Mouse (Mus musculus) intestine, embryonic 15.5 days (tissue): ENCODE measurements around the gene Cd9. TPM values are rescaled to one million over a fixed set of nuclear protein-coding genes. Genes with fewer than 3 reads are reported as not detected.

Source experiments
- ATAC-seq: fragments of 200-750 bp; cut with Nextera tagmentation; 2 replicates; pipeline ENCODE4 v1.8.0; 2017; ENCODE audit warnings: moderate TSS enrichment, moderate library complexity
- H3K27ac ChIP-seq: fragments of 300-500 bp; sonication (generic); 2 replicates; pipeline ENCODE4 v1.5.1; 2015; ENCODE audit warnings: mild to moderate bottlenecking, inconsistent platforms
- H3K27me3 ChIP-seq: fragments of 300-500 bp; sonication (generic); replicated peaks from 2 replicates; pipeline ENCODE4 v1.6.1; 2015; ENCODE audit warnings: inconsistent platforms
- H3K36me3 ChIP-seq: fragments of 300-500 bp; sonication (generic); 2 replicates; pipeline ENCODE4 v1.6.1; 2015; ENCODE audit warnings: inconsistent platforms
- H3K4me1 ChIP-seq: fragments of 300-500 bp; sonication (generic); replicated peaks from 2 replicates; pipeline ENCODE4 v1.6.1; 2015; ENCODE audit warnings: inconsistent platforms
- H3K4me2 ChIP-seq: fragments of 300-500 bp; sonication (generic); replicated peaks from 2 replicates; pipeline ENCODE4 v1.6.1; 2015; ENCODE audit warnings: mild to moderate bottlenecking, inconsistent platforms
- H3K4me3 ChIP-seq: fragments of 300-500 bp; sonication (generic); replicated peaks from 2 replicates; pipeline ENCODE4 v1.5.1; 2015; ENCODE audit warnings: inconsistent platforms
- H3K9ac ChIP-seq: fragments of 300-500 bp; sonication (generic); 2 replicates; pipeline ENCODE4 v1.6.1; 2015; ENCODE audit warnings: inconsistent platforms
- H3K9me3 ChIP-seq: fragments of 300-500 bp; sonication (generic); 2 replicates; pipeline ENCODE4 v1.6.1; 2016; ENCODE audit warnings: inconsistent platforms
- WGBS: fragments of 180-500 bp; shearing (Covaris S2); methylation state at CpG from one replicate; pipeline ENCODE4 v1.1.7; 2015; 5-methylcytosine and 5-hydroxymethylcytosine counted together
- polyA plus RNA-seq: library from polyadenylated mRNA; unstranded; fragments of >200 nt; fragmentation: Nextera tagmentation; extraction: Ambion mirVana; gene quantifications from 2 replicates; pipeline ENCODE4 v1.2.1, GENCODE M21; 2015

The Cd9 gene
- polyA plus RNA-seq, 1 experiment from 2014 or later, result 171 TPM

DNA sequence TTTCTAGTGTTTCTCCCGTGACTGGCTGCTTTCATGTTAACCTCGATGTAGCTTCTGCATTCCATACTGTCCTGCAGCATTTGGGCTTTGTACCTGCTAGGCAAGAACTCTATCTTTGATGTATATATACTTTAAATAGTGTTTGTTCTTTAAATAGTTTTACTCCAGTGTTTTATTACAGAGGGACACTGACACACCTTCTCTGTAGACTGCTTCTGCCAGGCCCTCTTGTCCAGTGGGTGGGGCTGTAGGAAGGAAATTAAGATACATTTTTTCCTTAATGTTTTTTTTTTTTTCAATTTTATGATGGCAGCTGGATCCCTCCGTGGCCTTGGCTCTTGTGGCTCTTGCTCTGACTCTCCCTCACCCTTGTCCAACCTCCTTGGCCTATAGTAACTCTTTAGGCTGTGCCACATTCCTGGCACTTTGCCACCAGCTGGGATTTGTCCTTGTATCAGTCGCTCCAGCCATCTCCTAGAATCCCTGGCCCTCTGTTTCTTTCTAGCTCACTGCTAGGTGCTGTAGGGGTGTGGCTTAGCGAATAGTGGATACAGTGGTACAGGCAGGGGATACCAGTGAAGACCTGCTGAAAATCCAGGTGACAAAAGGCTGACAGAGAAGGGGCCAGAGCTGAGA is 27.1 kb upstream of the Cd9 start:
- ATAC-seq, result peak; percentile 86
- no peaks in the 10 kb centered on the region for H3K27me3 ChIP-seq
- H3K4me1 ChIP-seq, result peaks cover 11% of the 10 kb centered on the region
- H3K4me2 ChIP-seq, result no peak overlapping the region
- H3K4me3 ChIP-seq, result no peak overlapping the region
- no peak overlapping the region for H3K9ac ChIP-seq
- no peaks in the 10 kb centered on the region for H3K36me3 ChIP-seq
- WGBS, result 30% methylated on average over 5 of the region's 5 CpGs
- no peaks in the 10 kb centered on the region for H3K9me3 ChIP-seq
- 0 out of 2 replicates have a peak overlapping the region, but pooled peaks have one; percentile 54 for H3K27ac ChIP-seq

DNA sequence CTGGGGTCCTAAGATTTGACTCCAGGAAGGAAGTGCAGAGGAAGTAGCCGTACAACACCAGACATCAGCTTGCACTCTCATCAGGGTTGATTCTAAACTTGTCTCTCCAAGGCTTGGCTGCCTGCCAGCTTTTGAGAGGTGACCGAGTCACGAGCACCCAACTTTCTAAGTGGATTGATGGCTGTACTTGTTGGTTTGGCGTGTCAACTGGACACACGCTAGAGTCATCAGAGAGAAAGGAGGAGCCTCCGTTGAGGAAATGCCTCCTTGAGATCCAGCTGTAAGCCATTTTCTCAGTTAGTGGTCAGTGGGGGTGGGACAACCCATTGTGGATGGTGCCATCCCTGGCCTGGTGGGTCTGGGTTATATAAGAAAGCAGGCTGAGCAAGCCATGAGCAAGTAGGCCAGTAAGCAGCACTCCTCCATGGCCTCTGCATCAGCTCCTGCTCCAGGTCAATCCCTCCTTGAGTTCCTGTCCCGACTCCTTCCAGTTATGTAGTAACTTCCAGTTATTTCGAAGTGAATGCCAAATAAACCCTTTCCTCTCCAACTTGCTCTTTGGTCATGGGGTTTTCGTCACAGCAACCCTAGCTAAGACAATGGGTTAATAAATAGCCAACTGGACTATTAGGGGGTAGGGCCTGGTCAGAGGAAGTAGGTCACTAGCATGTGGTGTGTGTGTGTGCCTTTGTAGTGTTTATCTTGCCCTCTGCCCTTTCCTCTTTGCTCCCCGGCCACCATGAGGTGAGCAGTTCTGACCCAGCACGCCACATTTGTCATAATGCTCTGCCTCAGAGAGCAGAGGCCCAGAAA is 21.1 kb upstream of the Cd9 start:
- H3K9me3 ChIP-seq, result no peaks in the 10 kb centered on the region
- H3K36me3 ChIP-seq, result no peaks in the 10 kb centered on the region
- no peak overlapping the region for H3K4me2 ChIP-seq
- H3K9ac ChIP-seq, result no peak overlapping the region
- H3K4me3 ChIP-seq, result no peak overlapping the region
- H3K27me3 ChIP-seq, result no peaks in the 10 kb centered on the region
- 38% methylated on average over 11 of the region's 11 CpGs for WGBS
- peaks cover 24% of the 10 kb centered on the region for H3K4me1 ChIP-seq
- ATAC-seq, result peak; percentile 66
- H3K27ac ChIP-seq, result peak overlapping the region; percentile 56

DNA sequence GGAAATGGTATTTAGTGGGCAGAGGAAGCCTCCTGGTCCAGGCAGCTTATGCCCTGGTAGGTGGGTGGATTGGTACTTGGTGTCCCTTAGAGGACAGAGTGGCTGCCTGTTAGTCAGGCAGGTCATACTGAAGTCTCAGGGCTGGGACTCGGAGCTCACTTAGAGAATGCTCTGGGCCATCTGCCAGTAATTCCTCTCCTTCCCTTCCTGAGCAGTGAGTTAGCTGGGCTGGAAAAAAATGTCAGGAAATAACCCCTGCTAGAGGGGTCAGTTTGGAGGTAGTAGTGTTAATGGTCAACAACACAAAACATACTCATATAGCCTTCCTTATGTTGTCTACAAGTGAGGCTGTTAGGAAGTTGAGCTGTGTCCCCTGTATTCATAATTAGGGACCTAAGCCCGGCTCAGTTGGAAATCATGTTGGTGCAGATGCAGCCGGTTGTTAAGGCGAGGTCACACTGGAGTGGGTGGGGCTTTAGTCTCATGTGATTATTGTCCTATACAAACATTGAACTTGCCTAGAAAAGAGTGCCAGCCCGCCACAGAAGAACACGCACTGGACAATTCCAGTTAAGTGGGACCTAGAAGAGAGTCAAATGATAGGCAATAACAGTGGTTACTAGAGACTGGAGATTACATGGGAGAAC is 18.5 kb upstream of the Cd9 start:
- Histone ChIP-seq H3K4me3 (no peak overlapping the region), H3K9ac (no peak overlapping the region), H3K27ac (peak overlapping the region; percentile 70), H3K4me2 (no peak overlapping the region), H3K4me1 (peaks cover 24% of the 10 kb centered on the region), H3K36me3 (no peaks in the 10 kb centered on the region), H3K27me3 (no peaks in the 10 kb centered on the region), H3K9me3 (no peaks in the 10 kb centered on the region)
- peak; percentile 49 for ATAC-seq
- WGBS, result 34% methylated on average over 6 of the region's 6 CpGs

DNA sequence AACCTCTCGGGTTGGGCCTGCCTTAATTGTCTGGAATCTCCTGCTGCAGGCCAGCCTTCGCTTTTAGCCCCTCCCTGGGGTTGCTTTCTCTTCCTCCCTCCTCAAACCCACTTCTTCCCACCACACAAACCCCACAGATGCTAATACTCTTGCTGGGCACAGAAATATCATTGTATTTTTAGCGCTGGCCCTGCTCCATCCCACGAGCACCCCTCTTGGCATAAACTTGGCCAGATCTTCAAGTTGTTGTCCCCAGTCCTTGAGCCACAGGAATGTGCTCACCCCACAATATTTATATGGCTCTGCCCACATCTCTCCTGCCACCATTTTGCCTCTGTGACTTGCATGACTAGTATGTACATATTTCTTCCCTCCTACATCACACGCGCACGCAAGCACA is 16.6 kb upstream of the Cd9 start:
- Histone ChIP-seq H3K27me3 (no peaks in the 10 kb centered on the region), H3K27ac (no peak overlapping the region), H3K9me3 (no peaks in the 10 kb centered on the region), H3K36me3 (no peaks in the 10 kb centered on the region), H3K9ac (no peak overlapping the region), H3K4me2 (no peak overlapping the region), H3K4me3 (no peak overlapping the region), H3K4me1 (peaks cover 24% of the 10 kb centered on the region)
- no peak for ATAC-seq
- 79% methylated on average over 7 of the region's 7 CpGs for WGBS

DNA sequence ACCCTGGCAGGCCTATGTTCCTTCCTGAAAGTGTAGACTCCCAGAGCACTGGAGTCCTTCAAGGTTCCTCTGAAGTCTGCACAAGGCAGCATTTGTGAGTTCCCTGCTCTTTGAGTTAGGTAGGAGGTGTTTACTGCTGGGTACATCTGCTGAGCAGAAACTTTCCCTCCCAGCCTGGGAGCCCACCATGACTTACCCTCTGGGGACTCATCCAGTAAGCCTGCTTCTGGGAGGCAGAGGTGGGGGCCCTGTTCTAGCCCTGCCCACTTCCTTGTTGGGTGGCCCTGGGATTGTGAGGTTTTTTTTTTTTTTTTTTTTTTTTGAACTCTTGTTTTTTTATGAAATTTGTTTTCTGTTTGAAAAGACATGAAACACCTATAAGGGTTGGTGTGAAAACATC is 16.1 kb upstream of the Cd9 start:
- Histone ChIP-seq H3K4me1 (peaks cover 20% of the 10 kb centered on the region), H3K9me3 (no peaks in the 10 kb centered on the region), H3K27me3 (no peaks in the 10 kb centered on the region), H3K9ac (no peak overlapping the region), H3K4me3 (no peak overlapping the region), H3K36me3 (no peaks in the 10 kb centered on the region), H3K4me2 (no peak overlapping the region), H3K27ac (no peak overlapping the region)
- ATAC-seq, result no peak

DNA sequence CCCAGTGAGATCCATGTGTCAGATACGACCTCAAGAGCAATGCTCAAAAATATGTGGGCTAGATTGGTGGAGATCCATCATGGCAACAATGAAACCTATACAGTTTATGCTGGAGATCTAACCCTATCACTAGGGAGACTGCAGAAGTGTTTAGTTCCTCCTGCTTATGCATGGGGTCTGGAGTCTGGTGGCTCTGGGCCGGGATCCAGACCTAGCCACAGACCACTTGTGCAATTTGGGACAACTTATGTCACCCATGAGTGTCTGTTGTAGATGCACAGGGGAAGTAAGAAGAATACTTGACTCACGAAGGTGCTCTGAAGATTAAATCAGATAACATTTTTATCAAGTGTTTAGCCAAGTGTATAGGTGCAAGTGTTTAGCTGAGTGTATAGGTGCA is 15.2 kb upstream of the Cd9 start:
- Histone ChIP-seq H3K27ac (no peak overlapping the region), H3K27me3 (no peaks in the 10 kb centered on the region), H3K4me2 (no peak overlapping the region), H3K36me3 (no peaks in the 10 kb centered on the region), H3K4me3 (no peak overlapping the region), H3K9me3 (no peaks in the 10 kb centered on the region), H3K4me1 (peaks cover 13% of the 10 kb centered on the region), H3K9ac (no peak overlapping the region)
- WGBS, result 79% methylated on average over 3 of the region's 3 CpGs
- no peak for ATAC-seq

DNA sequence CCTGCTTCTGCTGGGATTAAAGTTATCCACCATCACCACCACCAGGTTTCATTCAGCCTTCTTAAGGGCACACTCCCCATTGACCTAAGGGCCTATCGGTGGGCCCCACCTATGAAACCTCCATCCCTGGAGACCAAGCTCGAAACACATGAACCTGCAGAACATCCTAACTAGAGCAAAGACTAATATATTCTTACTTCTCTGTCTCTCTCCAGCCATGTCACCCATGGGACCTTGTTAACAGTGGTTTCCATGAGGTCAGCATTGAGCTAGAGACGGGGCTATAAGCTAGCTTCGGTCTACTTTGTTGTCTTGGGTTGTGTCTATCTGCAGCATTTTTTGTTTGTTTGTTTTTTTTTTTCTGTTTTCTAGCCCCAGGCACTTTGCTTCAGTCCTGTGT is 11.8 kb upstream of the Cd9 start:
- no peak overlapping the region for H3K4me2 ChIP-seq
- H3K4me1 ChIP-seq, result 0 out of 2 replicates have a peak, but pooled peaks cover 2% of the 10 kb centered on the region
- ATAC-seq, result no peak
- no peaks in the 10 kb centered on the region for H3K36me3 ChIP-seq
- no peaks in the 10 kb centered on the region for H3K27me3 ChIP-seq
- 92% methylated on average over 4 of the region's 4 CpGs for WGBS
- no peak overlapping the region for H3K27ac ChIP-seq
- H3K9ac ChIP-seq, result no peak overlapping the region
- no peak overlapping the region for H3K4me3 ChIP-seq
- H3K9me3 ChIP-seq, result no peaks in the 10 kb centered on the region

DNA sequence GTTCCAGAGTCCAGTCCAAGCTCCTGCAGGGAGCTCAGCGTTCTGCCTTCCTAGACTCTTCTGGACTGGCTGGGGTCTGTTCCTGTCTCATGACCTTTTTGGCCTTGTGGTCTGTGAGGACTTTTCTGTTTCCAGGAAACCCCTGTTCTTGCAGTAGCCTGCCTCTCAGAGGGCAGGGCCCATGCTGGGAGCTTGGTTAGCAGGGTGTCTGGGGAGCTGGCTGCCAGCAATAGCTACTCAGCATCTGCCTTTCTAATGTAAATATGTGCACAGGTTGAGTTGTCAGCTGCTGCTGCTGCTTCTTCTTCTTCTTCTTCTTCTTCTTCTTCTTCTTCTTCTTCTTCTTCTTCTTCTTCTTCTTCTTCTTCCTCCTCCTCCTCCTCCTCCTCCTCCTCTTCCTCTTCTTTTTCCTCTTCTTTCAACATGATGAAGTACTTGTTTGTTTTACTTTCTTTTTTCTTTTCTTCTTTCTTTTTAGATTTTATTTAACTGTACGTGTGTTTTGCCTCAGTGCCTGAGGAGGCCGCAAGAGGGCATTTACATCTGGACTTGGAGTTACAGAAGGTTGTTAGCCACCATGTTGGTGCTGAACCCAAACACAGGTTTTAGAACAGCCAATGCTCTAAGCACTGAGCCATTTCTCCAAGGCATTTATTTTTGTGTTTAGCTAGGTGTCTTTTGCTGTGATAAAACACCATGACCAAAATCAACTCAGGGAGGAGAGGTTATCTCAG is 10.2 kb upstream of the Cd9 start:
- ATAC-seq, result no peak
- Histone ChIP-seq H3K4me2 (no peak overlapping the region), H3K27me3 (no peaks in the 10 kb centered on the region), H3K27ac (no peak overlapping the region), H3K4me1 (0 out of 2 replicates have a peak, but pooled peaks cover 2% of the 10 kb centered on the region), H3K36me3 (no peaks in the 10 kb centered on the region), H3K9ac (no peak overlapping the region), H3K4me3 (no peak overlapping the region), H3K9me3 (no peaks in the 10 kb centered on the region)
- WGBS, result 51% methylated on average over 3 of the region's 3 CpGs

DNA sequence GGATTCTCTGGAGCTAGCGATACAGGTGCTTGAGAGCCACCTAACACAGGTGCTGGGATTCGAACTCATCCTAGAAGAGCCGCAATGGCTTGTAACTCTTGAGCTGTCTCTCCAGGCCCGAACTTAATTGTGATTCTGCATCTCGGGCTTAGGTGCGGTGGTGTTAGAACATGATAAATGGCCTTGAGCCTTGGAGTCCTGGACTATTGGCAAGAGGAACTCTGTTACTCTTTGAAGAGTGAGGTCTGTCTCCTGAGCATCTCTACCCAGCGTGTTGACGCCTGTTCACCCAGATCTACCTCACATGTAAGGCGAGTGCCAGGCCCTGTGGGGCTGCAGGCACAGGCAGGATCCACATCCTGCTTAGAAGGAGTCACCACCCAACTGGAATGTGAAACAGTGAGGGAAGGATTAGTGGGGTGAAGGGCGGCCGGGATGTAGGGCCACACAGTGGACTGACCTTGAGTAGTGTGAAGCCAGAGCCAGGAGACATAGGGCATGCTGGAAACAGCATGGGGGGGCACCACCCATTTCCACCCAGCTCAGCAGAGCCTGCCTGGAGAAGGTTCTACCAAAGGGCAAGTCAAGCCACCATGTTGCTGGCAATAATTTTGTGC is 8.7 kb upstream of the Cd9 start:
- H3K27ac ChIP-seq, result no peak overlapping the region
- H3K9ac ChIP-seq, result no peak overlapping the region
- 0 out of 2 replicates have a peak, but pooled peaks cover 2% of the 10 kb centered on the region for H3K4me1 ChIP-seq
- H3K4me3 ChIP-seq, result no peak overlapping the region
- no peaks in the 10 kb centered on the region for H3K36me3 ChIP-seq
- WGBS, result 89% methylated on average over 11 of the region's 11 CpGs
- no peaks in the 10 kb centered on the region for H3K27me3 ChIP-seq
- no peaks in the 10 kb centered on the region for H3K9me3 ChIP-seq
- no peak overlapping the region for H3K4me2 ChIP-seq
- ATAC-seq, result no peak

DNA sequence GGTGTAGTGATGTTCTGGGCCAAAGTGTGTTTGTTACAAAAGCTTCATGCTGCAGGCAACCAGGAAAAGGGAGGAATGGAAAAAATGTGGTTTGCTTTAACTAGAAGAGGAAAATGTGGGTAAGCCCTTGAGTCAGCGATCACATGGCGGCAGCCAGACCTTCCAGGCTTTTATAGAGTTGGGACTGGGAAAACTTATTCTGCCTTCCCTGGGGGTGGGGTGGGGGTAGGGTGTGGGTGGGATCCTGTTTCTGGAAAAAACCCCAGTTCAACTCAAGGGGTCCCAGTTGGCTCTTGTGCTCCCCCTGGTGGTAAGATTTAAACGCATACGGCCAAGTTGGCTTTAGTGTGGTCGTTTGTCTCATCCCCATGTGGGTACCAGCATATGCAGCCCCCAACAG is 3.5 kb upstream of the Cd9 start:
- Histone ChIP-seq H3K9ac (no peak overlapping the region), H3K27ac (no peak overlapping the region), H3K4me3 (no peak overlapping the region), H3K4me2 (no peak overlapping the region), H3K27me3 (no peaks in the 10 kb centered on the region), H3K36me3 (no peaks in the 10 kb centered on the region), H3K4me1 (peaks cover 5% of the 10 kb centered on the region), H3K9me3 (no peaks in the 10 kb centered on the region)
- no peak for ATAC-seq
- WGBS, result 33% methylated on average over 5 of the region's 5 CpGs

DNA sequence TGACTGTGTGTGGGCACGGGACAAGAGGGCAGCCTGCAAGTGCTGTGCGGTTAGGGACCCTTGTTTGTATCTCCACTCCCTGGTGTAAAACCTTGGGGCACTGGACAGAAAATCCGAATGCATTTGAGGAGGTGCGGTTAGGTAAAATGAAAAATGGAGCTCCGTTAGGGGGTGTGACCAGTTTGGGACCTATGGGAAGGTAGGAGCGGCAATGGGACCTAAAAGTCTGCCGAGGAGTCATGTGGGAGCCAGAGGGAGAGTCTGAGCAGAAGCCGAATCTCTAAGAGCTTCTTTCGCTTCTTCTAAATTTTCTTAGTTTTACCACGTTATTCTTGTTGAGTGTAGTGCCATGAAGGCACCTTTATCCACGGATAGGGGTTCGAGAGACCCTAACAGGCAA is 1.8 kb upstream of the Cd9 start:
- Histone ChIP-seq H3K4me3 (no peak overlapping the region), H3K9me3 (no peaks in the 10 kb centered on the region), H3K27me3 (no peaks in the 10 kb centered on the region), H3K4me2 (no peak overlapping the region), H3K9ac (no peak overlapping the region), H3K27ac (no peak overlapping the region), H3K36me3 (no peaks in the 10 kb centered on the region), H3K4me1 (peaks cover 8% of the 10 kb centered on the region)
- WGBS, result 90% methylated on average over 12 of the region's 12 CpGs
- no peak for ATAC-seq

DNA sequence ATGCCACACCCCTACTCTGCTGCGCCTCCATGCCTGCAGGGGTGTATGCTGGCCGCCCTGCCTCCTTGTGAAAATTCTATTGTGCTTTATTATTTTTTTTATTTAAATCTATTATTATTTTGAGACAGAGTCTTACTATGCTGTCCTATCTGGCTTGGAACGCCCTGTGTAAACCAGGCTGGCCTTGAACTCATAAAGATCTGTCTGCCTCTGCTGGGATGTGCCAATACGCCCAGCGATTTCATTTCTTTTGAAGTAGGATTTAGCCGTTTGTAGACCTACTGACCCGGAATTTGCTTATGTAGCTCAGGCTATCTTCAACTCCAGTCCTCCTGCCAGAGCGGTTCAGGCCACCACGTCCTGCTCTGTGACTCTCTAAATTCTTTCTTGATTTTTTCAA is 770 bp upstream of the Cd9 start:
- no peak for ATAC-seq
- no peak overlapping the region for H3K9ac ChIP-seq

More for the DNA sequence above, 770 bp upstream of the Cd9 start:
- Histone ChIP-seq H3K4me1 (peaks cover 8% of the 10 kb centered on the region), H3K4me3 (0 out of 2 replicates have a peak overlapping the region, but pooled peaks have one; percentile 67), H3K9me3 (no peaks in the 10 kb centered on the region), H3K4me2 (peak overlapping the region; percentile 92), H3K27ac (no peak overlapping the region), H3K36me3 (no peaks in the 10 kb centered on the region), H3K27me3 (no peaks in the 10 kb centered on the region)
- WGBS, result 68% methylated on average over 9 of the region's 9 CpGs
